Mouse (Mus musculus): ENCODE data around the gene Plet1. TPM values are rescaled to one million over a fixed set of nuclear protein-coding genes. Genes with fewer than 3 reads are reported as not detected.

Plet1 gene
- polyA plus RNA-seq, 1 experiment from 2014 or later: 0.39 TPM

DNA sequence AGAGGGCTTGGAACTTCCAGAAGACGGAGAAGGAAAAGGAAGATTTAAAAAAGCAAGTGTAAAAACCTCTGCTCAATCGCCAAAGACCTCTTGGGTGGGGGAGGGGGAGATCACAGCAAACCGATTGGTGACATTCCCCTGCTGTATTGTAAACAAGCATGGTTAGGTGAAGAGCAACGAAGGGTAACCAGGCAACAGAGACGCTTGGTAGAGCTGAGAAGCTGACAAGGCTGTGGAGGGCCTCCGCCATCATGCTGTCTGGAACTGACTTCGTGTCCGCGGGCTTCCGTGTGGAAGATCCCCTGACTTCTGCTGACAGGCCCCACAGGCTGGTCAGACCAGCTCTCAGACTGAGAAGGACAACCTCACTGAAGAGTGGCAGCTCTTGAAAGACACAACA is 8.8 kb upstream of the Plet1 start:
- ATAC-seq (ENCODE audit: low read depth): no peak
- Histone ChIP-seq H3K27ac (ENCODE audit: low read depth, low read length) (no peak overlapping the region), H3K4me1 (ENCODE audit: control insufficient read depth, insufficient read depth, low read length) (no peaks in the 10 kb centered on the region), H3K9me3 (ENCODE audit: control insufficient read depth, low read length) (no peaks in the 10 kb centered on the region), H3K4me2 (ENCODE audit: low read depth, low read length) (no peak overlapping the region), H3K27me3 (ENCODE audit: control insufficient read depth, insufficient read depth, low read length) (no peaks in the 10 kb centered on the region), H3K9ac (replicated peaks; ENCODE audit: low read depth, low read length) (no peak overlapping the region), H3K4me3 (ENCODE audit: low read depth, low read length) (no peak overlapping the region), H3K36me3 (ENCODE audit: control insufficient read depth, insufficient read depth, low read length) (no peaks in the 10 kb centered on the region)
- WGBS: 8% methylated on average over 10 of the region's 10 CpGs

DNA sequence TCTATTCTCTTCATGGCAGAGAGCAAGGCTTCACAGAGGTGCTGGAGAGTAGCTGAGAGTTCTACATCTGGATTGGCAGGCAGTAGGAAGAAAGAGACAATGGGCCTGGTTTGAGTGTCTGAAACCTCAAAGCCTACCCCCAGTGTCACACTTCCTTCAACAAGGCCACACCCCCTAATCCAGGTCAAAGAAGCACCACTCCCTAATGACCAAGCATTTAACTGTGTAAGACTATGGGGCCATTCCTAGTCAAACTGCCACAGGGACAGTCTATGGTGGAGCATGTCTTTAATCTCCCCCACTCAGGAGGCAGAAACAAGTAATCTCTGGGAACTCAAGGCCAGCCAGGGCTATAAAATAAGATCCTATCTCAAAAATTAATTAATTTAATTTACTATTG is 3.5 kb upstream of the Plet1 start:
- H3K4me2 ChIP-seq (ENCODE audit: low read depth, low read length): no peak overlapping the region
- ATAC-seq (ENCODE audit: low read depth): no peak
- H3K4me1 ChIP-seq (ENCODE audit: control insufficient read depth, insufficient read depth, low read length): no peaks in the 10 kb centered on the region
- H3K27me3 ChIP-seq (ENCODE audit: control insufficient read depth, insufficient read depth, low read length): no peaks in the 10 kb centered on the region
- H3K27ac ChIP-seq (ENCODE audit: low read depth, low read length): no peak overlapping the region
- no peak overlapping the region for H3K9ac ChIP-seq (replicated peaks; ENCODE audit: low read depth, low read length)
- no peaks in the 10 kb centered on the region for H3K36me3 ChIP-seq (ENCODE audit: control insufficient read depth, insufficient read depth, low read length)
- no peak overlapping the region for H3K4me3 ChIP-seq (ENCODE audit: low read depth, low read length)
- no peaks in the 10 kb centered on the region for H3K9me3 ChIP-seq (ENCODE audit: control insufficient read depth, low read length)

DNA sequence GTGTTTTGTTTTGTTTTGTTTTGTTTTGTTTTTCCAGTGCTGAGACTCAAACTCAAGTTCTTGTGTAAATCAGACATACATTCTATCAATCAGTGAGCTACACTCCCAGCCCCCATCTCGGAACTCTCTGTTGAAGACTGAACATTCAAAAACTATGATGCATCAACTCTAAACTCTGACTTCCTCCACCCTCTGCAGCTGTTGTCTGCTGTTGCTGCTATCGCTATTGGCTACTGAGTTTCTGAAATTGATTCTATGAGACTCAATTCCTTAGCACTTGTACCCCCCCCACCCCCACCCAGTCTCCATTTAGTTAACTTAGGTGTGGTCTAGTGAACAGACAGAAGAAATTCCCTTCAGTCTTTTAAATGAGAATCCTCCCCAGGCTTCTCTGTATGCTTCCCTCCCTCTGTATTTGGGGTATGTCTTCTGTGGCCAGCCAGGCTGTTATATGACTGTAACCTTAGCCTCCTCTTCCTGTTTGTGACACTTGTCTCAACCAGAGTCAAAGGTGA is 2.7 kb upstream of the Plet1 start:
- ATAC-seq (ENCODE audit: low read depth): no peak

DNA sequence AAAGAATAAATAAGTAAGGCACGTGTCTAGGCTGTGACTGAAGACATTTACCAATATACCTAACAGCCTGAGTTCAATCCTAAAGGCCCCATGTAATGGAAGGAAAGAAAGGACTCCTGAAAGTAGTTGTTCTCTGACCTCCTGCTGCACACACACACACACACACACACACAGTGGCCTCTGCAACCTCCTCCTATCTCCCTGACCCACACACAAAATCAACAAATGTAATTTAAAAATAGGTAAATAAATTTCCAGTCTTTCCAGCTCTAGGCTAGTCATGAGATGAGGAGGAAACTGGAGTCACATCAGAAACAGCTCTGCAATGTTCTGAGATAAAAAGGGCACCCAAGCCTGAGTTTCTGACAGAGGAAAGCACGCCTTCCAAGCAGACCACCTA is 548 bp upstream of the Plet1 start:
- no peak for ATAC-seq (ENCODE audit: low read depth)
- no peak overlapping the region for H3K4me2 ChIP-seq (ENCODE audit: low read depth, low read length)
- no peak overlapping the region for H3K27ac ChIP-seq (ENCODE audit: low read depth, low read length)
- no peak overlapping the region for H3K9ac ChIP-seq (replicated peaks; ENCODE audit: low read depth, low read length)
- H3K4me1 ChIP-seq (ENCODE audit: control insufficient read depth, insufficient read depth, low read length): 0 out of 2 replicates have a peak, but pooled peaks cover 5% of the 10 kb centered on the region
- no peaks in the 10 kb centered on the region for H3K9me3 ChIP-seq (ENCODE audit: control insufficient read depth, low read length)
- WGBS: 82% methylated on average over 2 of the region's 2 CpGs
- no peaks in the 10 kb centered on the region for H3K27me3 ChIP-seq (ENCODE audit: control insufficient read depth, insufficient read depth, low read length)
- H3K36me3 ChIP-seq (ENCODE audit: control insufficient read depth, insufficient read depth, low read length): no peaks in the 10 kb centered on the region
- H3K4me3 ChIP-seq (ENCODE audit: low read depth, low read length): no peak overlapping the region

More for the DNA sequence above, 2.7 kb upstream of the Plet1 start:
- 0 out of 2 replicates have a peak, but pooled peaks cover 3% of the 10 kb centered on the region for H3K4me1 ChIP-seq (ENCODE audit: control insufficient read depth, insufficient read depth, low read length)
- no peak overlapping the region for H3K4me3 ChIP-seq (ENCODE audit: low read depth, low read length)
- no peaks in the 10 kb centered on the region for H3K9me3 ChIP-seq (ENCODE audit: control insufficient read depth, low read length)
- H3K4me2 ChIP-seq (ENCODE audit: low read depth, low read length): no peak overlapping the region
- H3K36me3 ChIP-seq (ENCODE audit: control insufficient read depth, insufficient read depth, low read length): no peaks in the 10 kb centered on the region
- H3K27ac ChIP-seq (ENCODE audit: low read depth, low read length): no peak overlapping the region
- no peak overlapping the region for H3K9ac ChIP-seq (replicated peaks; ENCODE audit: low read depth, low read length)
- H3K27me3 ChIP-seq (ENCODE audit: control insufficient read depth, insufficient read depth, low read length): no peaks in the 10 kb centered on the region
- WGBS: 87% methylated on average over 2 of the region's 2 CpGs

DNA sequence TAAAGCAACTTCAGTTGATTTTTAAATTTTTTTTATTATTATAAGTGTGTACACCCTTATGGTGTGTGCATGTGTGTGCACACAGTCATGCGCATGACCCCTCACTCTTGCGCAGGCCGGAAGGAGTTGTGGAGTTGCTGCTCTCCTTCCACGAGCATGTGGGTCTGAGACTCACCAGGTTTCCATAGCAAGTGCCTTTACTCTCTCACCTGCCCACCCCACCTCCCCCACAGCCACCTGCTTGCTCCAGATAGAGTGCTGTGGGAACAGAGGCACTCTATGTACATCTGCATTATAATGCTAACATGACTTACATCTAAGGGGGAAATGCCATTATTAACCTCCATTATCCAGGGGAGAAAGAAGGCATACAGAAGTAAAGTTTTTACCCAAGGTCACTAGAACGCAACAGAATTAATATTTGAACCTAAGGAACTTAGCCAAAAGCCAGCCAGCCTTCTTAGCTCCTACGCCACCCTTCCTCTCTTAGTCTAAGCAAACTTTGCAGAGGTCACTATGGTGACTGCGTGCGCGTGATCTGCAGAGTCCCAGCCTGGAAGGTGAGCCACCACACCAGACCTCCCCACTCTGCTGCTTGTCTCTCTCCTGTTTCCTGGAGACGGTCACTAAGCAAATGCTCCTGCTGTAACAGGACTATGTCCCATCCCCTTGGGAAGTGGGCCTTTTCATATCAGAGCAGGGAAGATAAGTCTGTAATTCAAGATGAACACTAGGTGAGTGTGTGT is 1.3 kb downstream of the Plet1 start:
- Histone ChIP-seq H3K36me3 (ENCODE audit: control insufficient read depth, insufficient read depth, low read length) (no peaks in the 10 kb centered on the region), H3K9me3 (ENCODE audit: control insufficient read depth, low read length) (no peaks in the 10 kb centered on the region)
- no peak for ATAC-seq (ENCODE audit: low read depth)

DNA sequence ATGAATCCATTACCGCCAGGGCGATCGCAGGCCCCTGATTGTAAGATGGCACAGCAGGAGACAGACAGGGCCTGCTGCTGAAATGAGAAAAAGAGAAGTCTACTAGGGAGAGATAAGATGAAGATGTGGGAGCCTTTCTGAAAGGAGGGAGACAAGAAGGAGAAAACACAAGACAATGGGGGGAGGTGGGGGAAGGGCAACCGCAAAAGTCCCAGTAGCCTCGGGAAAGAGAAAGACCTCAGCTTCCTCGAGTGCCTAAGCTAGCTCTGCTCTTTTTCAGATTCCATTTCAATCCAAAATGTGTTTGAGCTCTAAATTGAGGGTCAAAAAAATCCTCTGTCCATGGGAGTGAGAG is 1.8 kb downstream of the Plet1 start:
- 39% methylated on average over 6 of the region's 6 CpGs for WGBS
- Histone ChIP-seq H3K27me3 (ENCODE audit: control insufficient read depth, insufficient read depth, low read length) (no peaks in the 10 kb centered on the region), H3K4me2 (ENCODE audit: low read depth, low read length) (no peak overlapping the region), H3K9ac (replicated peaks; ENCODE audit: low read depth, low read length) (no peak overlapping the region), H3K4me3 (ENCODE audit: low read depth, low read length) (no peak overlapping the region), H3K4me1 (ENCODE audit: control insufficient read depth, insufficient read depth, low read length) (0 out of 2 replicates have a peak, but pooled peaks cover 5% of the 10 kb centered on the region), H3K36me3 (ENCODE audit: control insufficient read depth, insufficient read depth, low read length) (no peaks in the 10 kb centered on the region), H3K27ac (ENCODE audit: low read depth, low read length) (no peak overlapping the region), H3K9me3 (ENCODE audit: control insufficient read depth, low read length) (no peaks in the 10 kb centered on the region)
- no peak for ATAC-seq (ENCODE audit: low read depth)

More for the DNA sequence above, 1.3 kb downstream of the Plet1 start:
- WGBS: 83% methylated on average over 10 of the region's 10 CpGs
- Histone ChIP-seq H3K4me3 (ENCODE audit: low read depth, low read length) (no peak overlapping the region), H3K9ac (replicated peaks; ENCODE audit: low read depth, low read length) (no peak overlapping the region), H3K27ac (ENCODE audit: low read depth, low read length) (no peak overlapping the region), H3K4me2 (ENCODE audit: low read depth, low read length) (no peak overlapping the region), H3K27me3 (ENCODE audit: control insufficient read depth, insufficient read depth, low read length) (no peaks in the 10 kb centered on the region), H3K4me1 (ENCODE audit: control insufficient read depth, insufficient read depth, low read length) (0 out of 2 replicates have a peak, but pooled peaks cover 5% of the 10 kb centered on the region)

DNA sequence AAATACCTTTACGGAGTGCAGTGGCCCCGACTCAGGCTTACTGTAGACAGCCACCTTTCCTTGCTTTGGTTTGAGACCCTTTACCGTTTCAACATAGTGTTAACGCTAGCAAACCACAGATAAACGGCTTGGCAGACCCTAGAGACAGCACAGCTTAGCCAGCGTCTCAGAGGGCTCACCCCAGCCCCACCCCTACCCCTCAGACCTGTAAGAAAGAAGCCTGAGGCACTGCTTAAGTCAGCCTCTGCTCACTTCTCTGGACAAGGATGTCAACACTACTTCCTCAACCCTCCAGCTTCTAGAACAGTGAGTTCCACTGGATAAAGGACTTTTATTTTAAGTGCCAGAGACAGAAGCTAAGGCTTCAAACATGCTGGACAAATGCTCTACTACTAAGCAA is 2.2 kb downstream of the Plet1 start:
- Histone ChIP-seq H3K4me1 (ENCODE audit: control insufficient read depth, insufficient read depth, low read length) (0 out of 2 replicates have a peak, but pooled peaks cover 5% of the 10 kb centered on the region), H3K4me2 (ENCODE audit: low read depth, low read length) (no peak overlapping the region), H3K4me3 (ENCODE audit: low read depth, low read length) (no peak overlapping the region), H3K9me3 (ENCODE audit: control insufficient read depth, low read length) (no peaks in the 10 kb centered on the region), H3K9ac (replicated peaks; ENCODE audit: low read depth, low read length) (no peak overlapping the region), H3K27ac (ENCODE audit: low read depth, low read length) (no peak overlapping the region), H3K36me3 (ENCODE audit: control insufficient read depth, insufficient read depth, low read length) (no peaks in the 10 kb centered on the region), H3K27me3 (ENCODE audit: control insufficient read depth, insufficient read depth, low read length) (no peaks in the 10 kb centered on the region)
- ATAC-seq (ENCODE audit: low read depth): no peak
- 27% methylated on average over 6 of the region's 6 CpGs for WGBS

DNA sequence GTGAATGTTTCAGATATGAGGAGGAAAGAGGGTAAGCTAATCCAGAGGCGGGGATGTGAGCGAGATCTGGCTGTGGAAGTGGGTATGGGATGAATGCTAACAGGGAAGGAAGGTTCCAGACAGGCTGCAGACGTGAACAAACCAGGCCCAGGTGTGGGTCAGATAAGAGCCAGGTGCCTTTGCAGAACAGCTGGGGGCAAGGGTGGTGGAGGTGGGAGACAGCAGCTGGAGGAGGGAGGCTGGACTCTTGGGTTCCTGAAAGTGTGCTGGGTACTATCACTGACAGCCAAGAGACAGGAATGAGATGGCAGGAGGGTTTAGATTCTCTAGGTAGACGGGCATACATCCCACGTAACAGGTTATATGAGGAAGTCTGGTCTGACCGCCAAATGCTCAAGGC is 2.8 kb downstream of the Plet1 start:
- H3K4me2 ChIP-seq (ENCODE audit: low read depth, low read length): no peak overlapping the region
- no peaks in the 10 kb centered on the region for H3K9me3 ChIP-seq (ENCODE audit: control insufficient read depth, low read length)
- H3K9ac ChIP-seq (replicated peaks; ENCODE audit: low read depth, low read length): no peak overlapping the region
- WGBS: 84% methylated on average over 6 of the region's 6 CpGs
- no peaks in the 10 kb centered on the region for H3K36me3 ChIP-seq (ENCODE audit: control insufficient read depth, insufficient read depth, low read length)
- H3K4me3 ChIP-seq (ENCODE audit: low read depth, low read length): no peak overlapping the region
- 0 out of 2 replicates have a peak, but pooled peaks cover 5% of the 10 kb centered on the region for H3K4me1 ChIP-seq (ENCODE audit: control insufficient read depth, insufficient read depth, low read length)
- no peak overlapping the region for H3K27ac ChIP-seq (ENCODE audit: low read depth, low read length)
- no peak for ATAC-seq (ENCODE audit: low read depth)
- H3K27me3 ChIP-seq (ENCODE audit: control insufficient read depth, insufficient read depth, low read length): no peaks in the 10 kb centered on the region

DNA sequence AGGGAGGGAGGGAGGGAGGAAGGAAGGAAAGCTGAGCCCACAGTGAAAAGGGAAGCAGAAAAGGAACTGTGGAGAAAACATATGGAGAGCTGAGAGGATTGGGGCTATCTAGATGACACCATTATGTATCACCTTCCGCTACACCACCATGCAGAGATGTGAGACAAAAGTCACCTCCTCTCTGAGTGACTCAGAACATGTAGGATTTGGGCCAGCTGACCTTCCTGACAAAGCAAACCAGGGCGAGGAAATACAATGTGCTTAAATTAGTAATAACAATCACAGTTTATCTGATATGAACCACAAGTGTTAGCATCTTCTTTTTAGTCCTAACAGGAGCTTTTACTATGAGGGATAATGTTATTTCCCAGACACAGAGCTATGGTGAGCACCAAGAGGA is 3.2 kb downstream of the Plet1 start:
- 93% methylated on average over 2 of the region's 2 CpGs for WGBS
- no peak for ATAC-seq (ENCODE audit: low read depth)
- H3K4me1 ChIP-seq (ENCODE audit: control insufficient read depth, insufficient read depth, low read length): 0 out of 2 replicates have a peak, but pooled peaks cover 5% of the 10 kb centered on the region

More for the DNA sequence above, 3.2 kb downstream of the Plet1 start:
- no peaks in the 10 kb centered on the region for H3K36me3 ChIP-seq (ENCODE audit: control insufficient read depth, insufficient read depth, low read length)
- H3K9ac ChIP-seq (replicated peaks; ENCODE audit: low read depth, low read length): no peak overlapping the region
- no peaks in the 10 kb centered on the region for H3K27me3 ChIP-seq (ENCODE audit: control insufficient read depth, insufficient read depth, low read length)
- H3K27ac ChIP-seq (ENCODE audit: low read depth, low read length): no peak overlapping the region
- H3K4me2 ChIP-seq (ENCODE audit: low read depth, low read length): no peak overlapping the region
- H3K4me3 ChIP-seq (ENCODE audit: low read depth, low read length): no peak overlapping the region
- no peaks in the 10 kb centered on the region for H3K9me3 ChIP-seq (ENCODE audit: control insufficient read depth, low read length)
